Mouse (Mus musculus) spleen, postnatal 4 days (tissue): ENCODE results near the gene Nol3.

Source experiments
- DNase-seq, 2 experiments: peaks; one replicate each; pipeline ENCODE4 v3.0.0; 2022; ENCODE audit warnings: low spot score in 2 of 2

The Nol3 gene

GRCm38 (mm10) chr8:105263244-105263912 is 12.6 kb upstream of the Nol3 start:
- no peak for DNase-seq

GRCm38 (mm10) chr8:105264024-105264982 is 11.6 kb upstream of the Nol3 start, which contains the start of the genes Tradd and Fbxl8:
TSS of gene Tradd (minus strand) at chr8:105264609.
TSS of gene Fbxl8 (plus strand) at chr8:105264648.
- peak; percentile 74 to 89 for DNase-seq

- DNase-seq = peak; percentile 34 to 68
These were observed 10.8 kb upstream of the Nol3 start for GRCm38 (mm10) chr8:105265128-105265527.

GRCm38 (mm10) chr8:105266775-105267174 is 9.2 kb upstream of the Nol3 start:
- peak; percentile 42 to 70 for DNase-seq

- DNase-seq = peak in 1 of 2 experiments; percentile 64
These were observed 7.4 kb upstream of the Nol3 start for GRCm38 (mm10) chr8:105268342-105269074.

GRCm38 (mm10) chr8:105269075-105269458 is 6.9 kb upstream of the Nol3 start:
- no peak for DNase-seq

GRCm38 (mm10) chr8:105269461-105269947 is 6.4 kb upstream of the Nol3 start, which contains the start of gene Hsf4:
TSS of gene Hsf4 (plus strand) at chr8:105269801.
- no peak for DNase-seq

GRCm38 (mm10) chr8:105270101-105270915 is 5.6 kb upstream of the Nol3 start:
- no peak for DNase-seq

- DNase-seq = no peak
These were observed 5.1 kb upstream of the Nol3 start for GRCm38 (mm10) chr8:105270916-105271186.

- DNase-seq = no peak
These were observed 553 bp upstream of the Nol3 start for GRCm38 (mm10) chr8:105275387-105275786.

- DNase-seq = no peak
These were observed 566 bp downstream of the Nol3 start for GRCm38 (mm10) chr8:105276292-105277120.

GRCm38 (mm10) chr8:105278911-105279334 is 3.0 kb downstream of the Nol3 start:
- peak; percentile 55 to 73 for DNase-seq

GRCm38 (mm10) chr8:105280567-105280966 is 4.6 kb downstream of the Nol3 start:
- no peak for DNase-seq

- no peak for DNase-seq
These were observed 5.9 kb downstream of the Nol3 start for GRCm38 (mm10) chr8:105281821-105282220.

- no peak for DNase-seq
These were observed 6.3 kb downstream of the Nol3 start for GRCm38 (mm10) chr8:105282239-105282638.

- DNase-seq = peak; percentile 55 to 82
These were observed 7.1 kb downstream of the Nol3 start for GRCm38 (mm10) chr8:105283074-105283473.

GRCm38 (mm10) chr8:105285514-105285913 is 9.6 kb downstream of the Nol3 start:
- DNase-seq = peak in 1 of 2 experiments; percentile 12

GRCm38 (mm10) chr8:105286907-105287306 is 11.0 kb downstream of the Nol3 start:
- no peak for DNase-seq

GRCm38 (mm10) chr8:105288231-105288630 is 12.3 kb downstream of the Nol3 start:
- no peak for DNase-seq
